Mouse (Mus musculus): ENCODE measurements around the gene Dusp1. TPM values are rescaled to one million over a fixed set of nuclear protein-coding genes. Genes with fewer than 3 reads are reported as not detected.

Dusp1 gene
- polyA plus RNA-seq, 1 experiment from 2014 or later: 36.9 TPM

GRCm38 (mm10) chr17:26478672-26479071 lies 83.3 kb downstream of the Dusp1 start:
- H3K4me2 ChIP-seq (ENCODE audit: low read length): no peak overlapping the region
- H3K9ac ChIP-seq (ENCODE audit: low read length): peak overlapping the region; percentile 11; the same call in 1 of the 2 replicates
- no peaks in the 10 kb centered on the region for H3K36me3 ChIP-seq (ENCODE audit: control insufficient read depth, insufficient read depth, low read length)
- H3K27ac ChIP-seq (replicated peaks in 1 of 2; ENCODE audit: control insufficient read depth in 1 of 2, insufficient read depth in 1 of 2, low read depth in 2 of 2, low read length in 2 of 2): peak overlapping the region in 1 of 2 experiments; percentile 42; a peak in 1 of 4 replicates
- peak; percentile 36; the same call in 1 of the 2 replicates for ATAC-seq (ENCODE audit: insufficient number of reproducible peaks, insufficient read depth, low FRiP score, low read depth)
- 42% methylated on average over 4 of the region's 4 CpGs for WGBS
- no peaks in the 10 kb centered on the region for H3K9me3 ChIP-seq (ENCODE audit: control insufficient read depth, low read length)
- peaks cover 23 to 30% of the 10 kb centered on the region in 2 experiments for H3K4me1 ChIP-seq (ENCODE audit: control insufficient read depth in 2 of 2, insufficient read depth in 2 of 2, low read length in 2 of 2)
- no peak overlapping the region for H3K4me3 ChIP-seq (ENCODE audit: control insufficient read depth in 1 of 2, insufficient read depth in 1 of 2, low read depth in 1 of 2, low read length in 2 of 2)
- no peaks in the 10 kb centered on the region for H3K27me3 ChIP-seq (ENCODE audit: control insufficient read depth, insufficient read depth, low read length)

GRCm38 (mm10) chr17:26476871-26477270 lies 85.1 kb downstream of the Dusp1 start:
- Histone ChIP-seq H3K4me2 (ENCODE audit: low read length) (no peak overlapping the region), H3K4me3 (ENCODE audit: control insufficient read depth in 1 of 2, insufficient read depth in 1 of 2, low read depth in 1 of 2, low read length in 2 of 2) (no peak overlapping the region), H3K27ac (replicated peaks in 1 of 2; ENCODE audit: control insufficient read depth in 1 of 2, insufficient read depth in 1 of 2, low read depth in 2 of 2, low read length in 2 of 2) (no peak overlapping the region), H3K9ac (ENCODE audit: low read length) (no peak overlapping the region), H3K36me3 (ENCODE audit: control insufficient read depth, insufficient read depth, low read length) (no peaks in the 10 kb centered on the region), H3K4me1 (ENCODE audit: control insufficient read depth in 2 of 2, insufficient read depth in 2 of 2, low read length in 2 of 2) (peaks cover 23 to 30% of the 10 kb centered on the region in 2 experiments), H3K9me3 (ENCODE audit: control insufficient read depth, low read length) (no peaks in the 10 kb centered on the region), H3K27me3 (ENCODE audit: control insufficient read depth, insufficient read depth, low read length) (no peaks in the 10 kb centered on the region)
- 34% methylated on average over 6 of the region's 6 CpGs for WGBS
- ATAC-seq (ENCODE audit: insufficient number of reproducible peaks, insufficient read depth, low FRiP score, low read depth): no peak

- H3K4me3 ChIP-seq (ENCODE audit: control insufficient read depth in 1 of 2, insufficient read depth in 1 of 2, low read depth in 1 of 2, low read length in 2 of 2): no peak overlapping the region
- no peaks in the 10 kb centered on the region for H3K9me3 ChIP-seq (ENCODE audit: control insufficient read depth, low read length)
- no peak overlapping the region for H3K4me2 ChIP-seq (ENCODE audit: low read length)
- H3K36me3 ChIP-seq (ENCODE audit: control insufficient read depth, insufficient read depth, low read length): no peaks in the 10 kb centered on the region
- ATAC-seq (ENCODE audit: insufficient number of reproducible peaks, insufficient read depth, low FRiP score, low read depth): no peak
- no peak overlapping the region for H3K9ac ChIP-seq (ENCODE audit: low read length)
- peaks cover 6 to 10% of the 10 kb centered on the region in 2 experiments; a peak in 3 of 4 replicates for H3K4me1 ChIP-seq (ENCODE audit: control insufficient read depth in 2 of 2, insufficient read depth in 2 of 2, low read length in 2 of 2)
- H3K27me3 ChIP-seq (ENCODE audit: control insufficient read depth, insufficient read depth, low read length): no peaks in the 10 kb centered on the region
- no peak overlapping the region for H3K27ac ChIP-seq (replicated peaks in 1 of 2; ENCODE audit: control insufficient read depth in 1 of 2, insufficient read depth in 1 of 2, low read depth in 2 of 2, low read length in 2 of 2)
- WGBS: 82% methylated on average over 13 of the region's 13 CpGs
Observed at GRCm38 (mm10) chr17:26468102-26468894, 93.6 kb downstream of the Dusp1 start.

- no peak for ATAC-seq (ENCODE audit: insufficient number of reproducible peaks, insufficient read depth, low FRiP score, low read depth)
- H3K9ac ChIP-seq (ENCODE audit: low read length): no peak overlapping the region
- H3K36me3 ChIP-seq (ENCODE audit: control insufficient read depth, insufficient read depth, low read length): no peaks in the 10 kb centered on the region
- H3K4me1 ChIP-seq (ENCODE audit: control insufficient read depth in 2 of 2, insufficient read depth in 2 of 2, low read length in 2 of 2): peaks cover 11 to 14% of the 10 kb centered on the region in 2 experiments
- WGBS: 78% methylated on average over 4 of the region's 4 CpGs
- no peaks in the 10 kb centered on the region for H3K9me3 ChIP-seq (ENCODE audit: control insufficient read depth, low read length)
- no peaks in the 10 kb centered on the region for H3K27me3 ChIP-seq (ENCODE audit: control insufficient read depth, insufficient read depth, low read length)
- no peak overlapping the region for H3K4me2 ChIP-seq (ENCODE audit: low read length)
- no peak overlapping the region for H3K4me3 ChIP-seq (ENCODE audit: control insufficient read depth in 1 of 2, insufficient read depth in 1 of 2, low read depth in 1 of 2, low read length in 2 of 2)
- no peak overlapping the region for H3K27ac ChIP-seq (replicated peaks in 1 of 2; ENCODE audit: control insufficient read depth in 1 of 2, insufficient read depth in 1 of 2, low read depth in 2 of 2, low read length in 2 of 2)
Observed at GRCm38 (mm10) chr17:26467619-26468018, 94.3 kb downstream of the Dusp1 start.

- no peak overlapping the region for H3K4me3 ChIP-seq (ENCODE audit: control insufficient read depth in 1 of 2, insufficient read depth in 1 of 2, low read depth in 1 of 2, low read length in 2 of 2)
Observed at GRCm38 (mm10) chr17:26466741-26467150, 95.2 kb downstream of the Dusp1 start.

GRCm38 (mm10) chr17:26464972-26465371 lies 97.0 kb downstream of the Dusp1 start:
- Histone ChIP-seq H3K9ac (ENCODE audit: low read length) (no peak overlapping the region), H3K36me3 (ENCODE audit: control insufficient read depth, insufficient read depth, low read length) (no peaks in the 10 kb centered on the region), H3K4me3 (ENCODE audit: control insufficient read depth in 1 of 2, insufficient read depth in 1 of 2, low read depth in 1 of 2, low read length in 2 of 2) (no peak overlapping the region), H3K27ac (replicated peaks in 1 of 2; ENCODE audit: control insufficient read depth in 1 of 2, insufficient read depth in 1 of 2, low read depth in 2 of 2, low read length in 2 of 2) (peak overlapping the region; percentile 19 to 37; a peak in 2 of 4 replicates), H3K4me2 (ENCODE audit: low read length) (no peak overlapping the region), H3K27me3 (ENCODE audit: control insufficient read depth, insufficient read depth, low read length) (no peaks in the 10 kb centered on the region), H3K4me1 (ENCODE audit: control insufficient read depth in 2 of 2, insufficient read depth in 2 of 2, low read length in 2 of 2) (peaks cover 11 to 14% of the 10 kb centered on the region in 2 experiments), H3K9me3 (ENCODE audit: control insufficient read depth, low read length) (no peaks in the 10 kb centered on the region)
- 67% methylated on average over 7 of the region's 7 CpGs for WGBS
- ATAC-seq (ENCODE audit: insufficient number of reproducible peaks, insufficient read depth, low FRiP score, low read depth): peak; percentile 35

More at GRCm38 (mm10) chr17:26466741-26467150, 95.2 kb downstream of the Dusp1 start:
- H3K9me3 ChIP-seq (ENCODE audit: control insufficient read depth, low read length): no peaks in the 10 kb centered on the region
- H3K27ac ChIP-seq (replicated peaks in 1 of 2; ENCODE audit: control insufficient read depth in 1 of 2, insufficient read depth in 1 of 2, low read depth in 2 of 2, low read length in 2 of 2): no peak overlapping the region; a peak in 1 of 4 replicates
- H3K27me3 ChIP-seq (ENCODE audit: control insufficient read depth, insufficient read depth, low read length): no peaks in the 10 kb centered on the region
- ATAC-seq (ENCODE audit: insufficient number of reproducible peaks, insufficient read depth, low FRiP score, low read depth): no peak
- H3K4me1 ChIP-seq (ENCODE audit: control insufficient read depth in 2 of 2, insufficient read depth in 2 of 2, low read length in 2 of 2): peaks cover 11 to 14% of the 10 kb centered on the region in 2 experiments
- H3K36me3 ChIP-seq (ENCODE audit: control insufficient read depth, insufficient read depth, low read length): no peaks in the 10 kb centered on the region
- no peak overlapping the region for H3K4me2 ChIP-seq (ENCODE audit: low read length)
- H3K9ac ChIP-seq (ENCODE audit: low read length): no peak overlapping the region; the same call in 1 of the 2 replicates
- WGBS: 12% methylated on average over 4 of the region's 4 CpGs

GRCm38 (mm10) chr17:26464481-26464880 lies 97.4 kb downstream of the Dusp1 start:
- no peak for ATAC-seq (ENCODE audit: insufficient number of reproducible peaks, insufficient read depth, low FRiP score, low read depth)

More at GRCm38 (mm10) chr17:26464481-26464880, 97.4 kb downstream of the Dusp1 start:
- Histone ChIP-seq H3K9ac (ENCODE audit: low read length) (no peak overlapping the region), H3K9me3 (ENCODE audit: control insufficient read depth, low read length) (no peaks in the 10 kb centered on the region), H3K4me2 (ENCODE audit: low read length) (no peak overlapping the region), H3K27ac (replicated peaks in 1 of 2; ENCODE audit: control insufficient read depth in 1 of 2, insufficient read depth in 1 of 2, low read depth in 2 of 2, low read length in 2 of 2) (peak overlapping the region; percentile 19 to 37; a peak in 1 of 4 replicates), H3K4me1 (ENCODE audit: control insufficient read depth in 2 of 2, insufficient read depth in 2 of 2, low read length in 2 of 2) (peaks cover 11 to 14% of the 10 kb centered on the region in 2 experiments), H3K36me3 (ENCODE audit: control insufficient read depth, insufficient read depth, low read length) (no peaks in the 10 kb centered on the region), H3K4me3 (ENCODE audit: control insufficient read depth in 1 of 2, insufficient read depth in 1 of 2, low read depth in 1 of 2, low read length in 2 of 2) (no peak overlapping the region), H3K27me3 (ENCODE audit: control insufficient read depth, insufficient read depth, low read length) (no peaks in the 10 kb centered on the region)
- 75% methylated on average over 9 of the region's 9 CpGs for WGBS

Measured in heart, embryonic 14.5 days (tissue).